Mouse (Mus musculus): ENCODE data around the gene Alpk1.

GRCm38 (mm10) chr3:127741473-127741872 is 38.9 kb downstream of the Alpk1 start:
- TF ChIP-seq MAFK (IDR thresholded peaks at IDR 0.05; ENCODE audit: insufficient read depth, low read depth, low read length): no peak
- no peak for TF ChIP-seq HCFC1 (IDR thresholded peaks at IDR 0.05; ENCODE audit: borderline replicate concordance, insufficient read depth, low read length)
- TF ChIP-seq ZC3H11A (IDR thresholded peaks at IDR 0.05; ENCODE audit: borderline replicate concordance, low read depth, low read length): no peak
